Mouse (Mus musculus) gastrocnemius, adult 2 months (tissue): ENCODE measurements at regions not wholly inside any gene's neighbourhood (a gene's known extent, or its start where the extent isn't known, plus 50 kb on each side); places are given as distances from the start of the nearest gene placed in this dataset.
A peak's percentile ranks its signal among the peaks of the same experiment; 100 is the strongest.

ENCODE experiments used
- DNase-seq: peaks from one replicate; pipeline ENCODE4 v3.0.0; 2022
- H3K27ac ChIP-seq: fragments of 200-600 bp; 2 replicates; pipeline ENCODE4 v1.8.1; 2022; ENCODE audit warnings: mild to moderate bottlenecking
- H3K4me3 ChIP-seq: fragments of 200-600 bp; 2 replicates; pipeline ENCODE4 v1.8.1; 2022; ENCODE audit warnings: mild to moderate bottlenecking, moderate library complexity
- CTCF ChIP-seq: fragments of 200-600 bp; IDR thresholded peaks from 2 replicates; pipeline ENCODE4 v1.8.1; 2022; ENCODE audit warnings: antibody characterized with exemption, mild to moderate bottlenecking, moderate library complexity
- intact Hi-C: fragments of 180-260 bp; cut with DNase I; formaldehyde crosslinking; loops from one replicate; pipeline ENCODE4 v1.15.1; 2025

DNA sequence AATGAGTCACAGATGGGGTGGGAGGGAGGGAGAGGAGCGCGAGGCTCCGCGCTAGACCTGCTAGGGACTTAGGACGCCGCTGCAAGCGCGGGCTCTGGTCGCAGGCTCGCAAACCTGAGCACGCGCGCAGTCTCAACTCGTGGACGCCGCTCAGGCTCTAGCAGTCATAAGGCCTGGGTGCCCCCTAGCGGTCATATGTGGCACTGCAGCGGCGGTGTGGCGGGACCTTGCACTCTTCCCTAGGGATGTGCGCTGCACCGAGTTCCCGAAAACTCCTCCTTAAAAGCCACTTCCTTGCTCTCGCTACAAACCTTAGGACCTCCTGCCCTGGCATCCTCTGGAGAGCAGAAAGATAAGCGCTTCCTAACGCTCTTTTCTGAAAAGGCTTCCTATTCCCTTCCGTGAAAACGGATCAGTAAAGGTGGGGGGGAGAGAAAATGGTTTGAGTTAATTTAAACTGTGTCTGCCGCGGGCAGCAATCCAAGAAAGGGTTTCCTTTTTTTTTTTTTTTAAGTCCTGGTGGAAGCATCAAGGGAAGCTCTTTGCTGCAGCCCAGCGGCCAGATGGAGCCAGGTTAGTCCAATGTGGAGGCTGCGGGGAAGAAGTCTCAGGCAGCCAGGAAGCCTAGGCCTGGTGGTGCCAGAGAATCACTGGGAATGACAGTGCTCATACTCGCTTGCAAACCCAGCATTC, 50.7 kb upstream of the Kdm8 start:
- intact Hi-C loops, result loop anchor here (5.0 to 10.0 kb wide), 2 partner anchors 1009 to 1266 kb away; no protein-coding TSS in a partner anchor
- peak overlapping the region; percentile 65; the same call in 1 of the 2 replicates for H3K27ac ChIP-seq
- peak; percentile 95 for DNase-seq
- peak overlapping the region; percentile 68 for H3K4me3 ChIP-seq
- no peak; the same call in 1 of the 2 replicates for TF ChIP-seq CTCF
